Mouse (Mus musculus): ENCODE data around the gene 4930544G11Rik.

The 4930544G11Rik gene

DNA sequence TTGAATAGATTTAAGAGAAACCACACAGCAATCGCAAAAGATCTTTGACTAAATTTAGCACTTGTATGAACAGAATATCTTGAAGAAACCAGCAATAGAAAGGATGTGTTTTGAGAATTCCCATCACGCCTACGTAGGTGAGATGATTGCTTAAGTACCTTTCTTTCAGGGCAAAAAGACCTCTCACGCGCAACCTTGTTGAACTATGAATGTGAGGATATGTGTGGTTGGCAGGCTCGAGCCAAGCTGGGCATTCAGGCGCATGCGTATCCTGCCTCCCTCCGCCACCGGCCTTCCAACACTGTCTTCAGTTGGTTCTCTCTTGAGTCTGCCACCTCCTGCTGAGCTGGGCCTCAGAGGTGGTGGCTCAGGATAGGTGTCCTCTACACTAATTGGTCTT, at the start of gene 4930544G11Rik:
TSS of gene 4930544G11Rik (plus strand) at position 301 of the 400 bp plus-strand sequence.
- no peak for DNase-seq

DNA sequence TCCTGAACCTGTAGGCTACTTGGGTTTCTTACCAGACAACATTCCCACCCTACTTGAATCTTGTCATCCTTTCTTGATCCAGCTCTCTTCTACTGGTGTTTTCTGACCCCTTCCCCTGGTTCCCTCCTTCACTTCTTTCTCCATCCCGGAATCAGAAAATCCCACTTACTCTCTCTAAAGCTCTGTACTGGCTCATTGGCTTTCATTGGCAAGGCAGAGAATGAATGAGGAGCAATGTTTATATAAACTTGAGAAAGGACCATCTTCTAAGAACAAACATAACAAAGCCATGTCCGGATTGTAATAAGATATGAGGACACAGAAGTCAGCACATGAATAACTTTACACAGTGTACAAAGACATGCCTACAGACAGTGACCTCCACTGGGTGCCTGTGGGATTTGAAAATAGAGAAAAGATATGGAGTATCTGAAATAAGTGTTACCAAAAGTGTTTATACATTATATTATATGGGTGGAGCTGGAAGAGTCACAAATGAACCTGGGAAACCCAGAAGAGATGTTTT, 45.7 kb upstream of the 4930544G11Rik start:
- no peak for DNase-seq

DNA sequence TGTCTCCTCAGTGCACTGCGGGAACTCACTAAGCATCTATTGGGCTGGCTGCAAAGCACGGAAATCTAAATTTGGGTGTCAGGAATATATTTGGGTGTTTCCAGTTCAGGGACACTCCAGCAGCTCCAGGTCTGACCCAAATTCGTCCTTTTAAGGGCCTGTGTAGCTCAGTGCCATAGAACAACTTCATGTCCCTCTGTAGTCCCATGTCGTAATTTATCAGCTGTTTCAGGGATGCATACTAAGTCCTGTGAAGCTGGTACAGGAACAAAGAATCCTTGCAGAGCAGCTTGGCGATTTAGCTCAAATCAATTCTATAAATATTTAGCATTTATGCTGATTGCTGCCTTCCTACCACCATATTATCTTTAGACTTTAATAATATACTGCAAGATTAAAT, 37.0 kb upstream of the 4930544G11Rik start:
- DNase-seq: no peak

DNA sequence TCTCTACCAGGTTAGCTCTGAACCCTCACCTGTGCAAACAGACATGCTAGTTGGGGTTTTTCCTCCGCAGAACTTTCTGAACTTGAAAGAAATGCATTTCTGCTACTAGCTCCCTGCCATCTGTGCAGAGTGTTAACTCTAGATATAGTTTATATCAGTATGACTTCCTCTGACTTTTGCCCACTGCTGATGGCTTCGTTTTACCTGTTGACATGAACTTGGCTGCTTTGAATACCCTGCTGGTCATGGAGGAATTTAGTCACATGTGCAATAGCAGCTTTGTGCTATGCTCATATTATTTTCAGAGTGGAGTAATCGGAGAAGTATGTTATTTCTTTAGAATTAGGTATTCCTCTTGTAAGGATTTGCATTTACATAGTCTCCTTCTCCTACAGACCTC, 30.7 kb upstream of the 4930544G11Rik start:
- no peak for DNase-seq

DNA sequence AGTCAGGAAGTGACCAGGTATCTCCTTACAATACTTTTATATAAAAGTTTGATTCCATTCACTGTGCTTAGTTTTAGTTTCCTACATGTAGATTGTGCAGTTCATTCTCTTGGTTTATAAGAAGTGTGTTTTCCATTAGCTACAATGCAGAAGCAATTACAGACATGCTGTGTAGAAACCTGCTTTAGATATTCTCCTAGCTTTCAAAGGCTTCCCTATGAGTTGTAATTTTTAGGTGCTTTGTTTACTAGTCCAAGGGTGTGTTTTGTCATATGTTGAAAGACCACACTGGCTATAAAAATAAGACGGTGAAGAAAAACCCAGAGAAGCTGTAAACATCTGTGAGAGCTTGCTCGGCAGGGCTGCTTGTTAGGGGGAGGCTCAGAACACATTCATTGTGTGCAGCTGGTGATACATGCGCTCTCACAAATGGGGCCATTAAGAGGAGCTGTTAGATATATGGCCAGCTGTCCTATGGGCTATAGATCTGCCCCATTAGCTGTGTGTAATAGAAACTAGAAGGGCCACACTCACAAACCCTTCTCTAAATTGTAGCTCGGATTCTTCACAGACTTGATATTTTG, 28.8 kb upstream of the 4930544G11Rik start:
- no peak for DNase-seq

DNA sequence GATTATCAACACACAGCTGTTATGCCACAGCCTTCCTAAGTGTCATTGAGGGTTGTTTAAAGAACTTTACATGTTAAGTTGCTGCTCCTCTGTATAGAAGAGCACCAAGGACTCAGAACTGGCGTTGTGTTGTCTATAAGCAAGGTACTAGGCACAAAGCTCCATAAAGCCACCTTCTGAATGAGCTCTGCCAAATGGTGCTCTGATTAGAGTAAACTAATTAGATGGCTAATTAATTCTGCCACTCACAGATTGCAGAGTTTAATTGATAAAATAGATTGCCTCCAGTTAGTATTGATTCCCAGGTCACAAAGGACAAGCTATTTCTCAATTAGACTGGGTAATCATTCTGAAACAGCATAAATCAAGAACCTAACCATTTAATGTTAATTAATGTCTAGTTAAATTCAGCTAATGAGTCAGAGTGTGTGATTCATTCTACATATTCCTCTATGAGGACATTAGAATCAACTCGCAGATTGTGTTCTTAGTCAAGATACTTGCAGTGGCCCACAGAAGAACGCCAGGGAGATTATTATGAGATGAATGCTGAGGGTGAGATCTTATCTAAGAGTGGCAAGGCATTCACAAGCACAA, 26.6 kb upstream of the 4930544G11Rik start:
- no peak for DNase-seq

DNA sequence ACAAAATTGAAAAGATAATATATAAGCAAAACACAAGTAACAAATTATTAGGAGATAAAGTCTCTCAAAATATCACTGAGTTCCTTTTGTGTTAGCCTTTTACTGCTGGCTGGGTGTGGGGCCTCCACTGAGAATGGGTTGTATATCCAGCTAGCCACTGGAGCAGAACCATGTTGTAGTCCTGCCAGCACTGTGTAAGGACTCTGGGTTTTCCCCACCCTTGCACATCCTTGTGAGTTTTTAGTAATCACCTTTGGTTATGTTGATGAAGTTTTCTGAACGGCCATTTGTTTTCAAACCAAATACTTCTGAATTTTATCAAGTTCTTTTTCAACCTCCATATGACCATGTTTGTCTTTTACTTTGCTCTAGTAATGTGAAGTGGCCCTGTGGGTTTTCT, 21.9 kb upstream of the 4930544G11Rik start:
- DNase-seq: no peak

DNA sequence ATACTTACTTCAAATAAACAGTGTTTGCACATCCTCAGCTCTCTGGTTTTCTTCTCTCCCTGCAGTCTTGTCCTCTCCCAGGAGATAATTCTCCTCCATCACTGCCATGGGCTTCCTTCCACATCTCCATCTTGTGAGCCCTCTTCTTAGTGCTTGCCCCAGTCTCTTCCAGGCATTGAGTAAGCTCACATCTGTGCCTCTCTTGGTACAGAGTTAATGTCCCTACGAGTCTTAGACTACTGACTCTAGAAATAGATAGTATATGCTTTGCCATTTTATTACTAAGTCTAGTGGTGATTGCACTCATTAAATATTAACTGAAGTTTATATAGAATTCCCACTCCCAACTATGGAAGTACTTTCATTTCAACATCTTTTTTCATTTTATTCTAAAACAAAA, 19.6 kb upstream of the 4930544G11Rik start:
- no peak for DNase-seq

DNA sequence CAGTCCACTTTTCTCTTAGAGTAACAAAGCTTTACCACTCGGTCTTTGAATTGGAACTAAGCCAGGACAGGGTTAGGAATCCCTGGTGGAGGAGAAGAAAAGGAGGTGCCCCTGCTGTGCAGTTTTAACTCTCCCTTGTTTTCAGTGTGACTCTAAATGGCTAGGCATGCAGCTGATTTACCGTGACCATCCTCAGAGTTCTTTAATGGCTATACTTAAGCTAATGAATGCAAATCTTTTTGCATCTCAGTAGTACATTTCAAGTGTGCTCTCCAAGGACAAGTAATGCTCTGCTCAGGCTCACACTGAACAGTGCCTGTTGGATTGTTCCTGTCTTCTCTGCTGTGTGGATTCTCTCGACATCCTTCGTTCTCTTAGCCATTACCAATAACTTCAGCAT, 19.2 kb upstream of the 4930544G11Rik start:
- DNase-seq: no peak

DNA sequence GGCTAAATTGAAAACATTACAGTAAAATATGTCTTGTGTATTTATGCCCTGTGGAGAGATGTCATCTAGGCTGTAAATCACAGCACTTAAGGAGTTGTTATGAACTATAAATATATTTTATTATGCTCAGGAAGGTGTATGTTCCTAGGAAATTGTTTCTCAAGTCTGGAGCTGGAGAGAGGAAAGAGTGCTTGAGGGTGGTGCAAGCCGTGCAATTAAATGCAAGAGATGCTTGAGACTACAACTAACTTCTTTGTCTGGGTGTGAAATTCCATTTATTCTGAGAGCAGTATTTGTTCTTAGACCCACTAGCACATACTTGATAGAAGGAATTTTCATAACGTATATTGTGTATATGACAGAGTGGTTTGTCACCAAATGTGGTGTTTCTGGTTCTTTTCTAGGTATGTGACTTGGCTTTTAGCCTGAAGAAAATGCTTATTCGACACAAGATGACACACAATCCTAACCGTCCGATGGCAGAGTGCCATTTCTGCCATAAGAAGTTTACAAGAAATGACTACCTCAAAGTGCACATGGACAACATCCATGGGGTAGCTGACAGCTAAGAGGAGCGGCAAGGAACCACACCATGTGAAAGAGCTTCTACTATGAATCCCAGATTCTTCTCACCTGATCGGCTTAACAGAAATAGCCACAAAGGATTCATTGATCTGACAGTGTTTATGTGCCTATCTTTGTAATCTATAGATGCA, 16.7 kb upstream of the 4930544G11Rik start:
- DNase-seq: no peak

DNA sequence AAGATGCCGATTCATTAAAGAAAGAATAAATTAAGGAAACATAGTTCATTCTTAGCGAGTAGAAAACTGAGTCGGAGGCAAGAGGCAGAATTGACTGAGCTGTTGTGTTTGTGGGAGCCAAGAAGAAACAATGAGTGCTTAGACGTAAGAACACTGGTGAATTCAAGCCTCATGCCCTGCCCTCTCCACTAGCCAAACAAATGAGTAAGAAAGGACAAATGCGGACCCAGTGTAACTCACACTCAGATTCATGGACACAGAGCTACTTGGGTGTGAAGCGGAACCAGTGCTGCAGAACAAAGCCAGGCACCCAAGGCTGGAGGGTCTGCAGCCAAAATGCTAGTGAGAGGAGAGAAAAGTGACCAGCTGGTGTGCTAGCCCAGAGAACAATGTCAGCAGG, 1.9 kb upstream of the 4930544G11Rik start:
- no peak for DNase-seq

DNA sequence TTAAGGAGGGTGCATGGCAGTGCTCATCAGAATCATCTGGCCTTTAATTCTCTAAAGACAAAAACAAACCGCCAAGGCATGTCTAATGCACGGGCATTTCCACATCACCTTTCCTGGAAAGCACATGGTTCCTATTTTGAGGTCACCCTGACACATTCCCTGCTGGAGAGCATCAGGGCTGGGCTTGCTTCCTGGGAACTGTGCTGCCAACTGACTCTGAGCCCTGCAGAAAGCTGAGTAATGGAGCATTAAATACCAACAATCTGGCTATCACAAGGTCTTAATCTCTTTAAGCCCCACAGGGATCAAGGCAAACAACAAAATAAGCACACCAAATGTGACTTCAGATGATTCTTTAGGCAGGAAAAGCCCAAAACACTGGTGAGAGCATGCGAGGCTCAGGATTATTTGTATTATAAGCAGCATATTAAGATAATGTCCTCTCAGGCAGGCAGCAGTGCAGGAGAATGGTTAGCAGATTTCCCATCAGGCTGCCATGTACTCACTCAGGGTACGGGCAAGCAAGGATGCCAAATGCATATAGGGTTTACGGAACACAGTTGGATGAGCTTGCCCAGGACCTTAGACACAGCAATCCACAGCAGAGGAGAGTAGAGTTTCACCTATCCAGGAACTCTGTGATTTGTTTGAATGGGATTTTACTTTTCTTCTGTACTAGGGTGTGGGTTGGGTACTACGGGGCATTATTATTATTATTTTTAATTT, 17.1 kb downstream of the 4930544G11Rik start:
- DNase-seq: no peak

DNA sequence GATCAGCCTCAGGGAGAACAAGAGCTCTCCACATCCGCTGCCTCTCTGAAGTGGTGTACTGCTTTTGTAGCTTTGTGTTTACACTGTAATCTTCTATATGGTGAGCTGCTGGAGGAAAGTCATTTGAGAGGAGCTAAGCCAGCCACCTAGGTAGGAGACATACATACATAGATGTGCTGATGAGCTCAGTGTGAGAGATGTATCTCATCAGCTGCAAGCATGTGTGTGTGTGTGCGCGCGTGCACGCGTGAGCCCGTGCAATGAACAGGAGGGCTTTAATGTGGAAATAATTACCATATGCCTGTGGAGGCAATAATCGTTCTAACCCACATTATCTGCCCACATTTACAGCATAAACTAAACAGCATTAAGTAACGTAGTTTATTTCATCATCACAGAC, 18.0 kb downstream of the 4930544G11Rik start:
- DNase-seq: no peak

DNA sequence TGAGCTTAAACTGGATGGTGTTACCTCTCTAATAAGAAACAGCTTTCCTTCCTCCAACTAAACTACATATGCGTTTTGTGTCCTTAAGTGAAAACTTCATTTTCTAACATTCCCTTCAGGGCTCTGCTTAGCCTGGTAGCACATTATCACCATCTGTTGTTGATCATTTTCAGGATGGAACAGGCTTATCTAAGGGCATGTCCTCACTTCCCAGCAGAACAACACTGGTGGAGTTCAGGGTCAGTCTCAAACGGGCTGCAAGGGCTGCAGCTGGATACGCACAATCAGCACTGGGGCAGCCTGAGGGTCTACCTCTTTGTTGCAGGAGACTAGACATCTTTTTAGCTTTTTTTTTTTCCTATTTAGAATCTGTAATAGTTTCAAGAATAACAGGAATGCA, 39.7 kb downstream of the 4930544G11Rik start:
- DNase-seq: no peak

DNA sequence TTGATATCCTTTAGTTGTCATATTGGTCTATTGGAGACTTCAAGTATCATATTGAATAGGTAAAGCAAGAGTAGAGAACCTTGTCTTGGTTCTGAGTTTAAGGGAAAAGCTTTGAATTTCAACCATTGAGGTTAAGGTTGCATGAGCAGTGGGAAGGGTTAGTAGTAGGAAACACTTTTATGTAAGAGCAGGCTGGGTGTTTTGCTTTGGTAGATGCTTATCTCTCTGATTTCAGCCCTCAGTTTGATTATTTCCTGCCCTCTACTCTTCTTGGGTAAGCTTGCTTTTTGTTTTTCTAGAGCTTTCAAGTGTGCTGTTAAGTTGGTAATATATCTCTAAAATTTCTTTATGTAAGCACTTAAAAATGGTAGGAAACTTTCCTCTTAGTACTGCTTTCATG, 45.9 kb downstream of the 4930544G11Rik start:
- DNase-seq: no peak
